ENCODE assay signal across 19 mouse cellular contexts in genomic region chr5:65858355-65858754, GRCm38 (mm10). TPM values are rescaled to one million over a fixed set of nuclear protein-coding genes. Genes with fewer than 3 reads are reported as not detected.
A peak's percentile ranks its signal among the peaks of the same experiment; 100 is the strongest.
DNase-seq lines count a peak whose midpoint lies in the region; ATAC-seq and TF ChIP-seq lines count a peak whose summit lies in the region.
"Had no signal": no experiment of that assay in that cellular context is flagged by ENCODE, and none has a peak within 500 bp of the region (broad histone marks: within the 10 kb centered on the region; RNA-seq: fewer than 3 reads in every experiment).

No protein-coding gene starts in this region.

- H3K4me3 ChIP-seq in gastrocnemius, adult 2 months: no peak overlapping the region
- H3K4me3 ChIP-seq in intestine, embryonic 16.5 days (ENCODE audit: low read length): no peak overlapping the region
- H3K4me3 ChIP-seq in intestine, embryonic 15.5 days (replicated peaks): no peak overlapping the region
- H3K4me3 ChIP-seq in limb, embryonic 14.5 days (replicated peaks; ENCODE audit: low read length): no peak overlapping the region
- H3K4me3 ChIP-seq: neural tube, embryonic 12.5 days had no signal

- no peak for TF ChIP-seq POLR2A in limb, embryonic 14.5 days (IDR thresholded peaks at IDR 0.05; ENCODE audit: borderline replicate concordance, extremely low read depth, insufficient read depth, insufficient read length)

- no peak overlapping the region for H3K9ac ChIP-seq in intestine, embryonic 16.5 days (ENCODE audit: low read depth, low read length)
- no peak overlapping the region for H3K9ac ChIP-seq in intestine, embryonic 15.5 days
- H3K9ac ChIP-seq in limb, embryonic 14.5 days (ENCODE audit: low read depth, low read length, severe bottlenecking): no peak overlapping the region
- H3K9ac ChIP-seq: lung, embryonic 14.5 days; neural tube, embryonic 12.5 days had no signal

- no peak for TF ChIP-seq CTCF in gastrocnemius, adult 2 months (IDR thresholded peaks at IDR 0.05)

- no peaks in the 10 kb centered on the region for H3K9me3 ChIP-seq in intestine, embryonic 16.5 days (ENCODE audit: control insufficient read depth, low read length)
- H3K9me3 ChIP-seq in intestine, embryonic 15.5 days: no peaks in the 10 kb centered on the region
- no peaks in the 10 kb centered on the region for H3K9me3 ChIP-seq in limb, embryonic 14.5 days (ENCODE audit: control insufficient read depth, low read length)
- H3K9me3 ChIP-seq: G1E; neural tube, embryonic 12.5 days had no signal

- H3K4me1 ChIP-seq in intestine, embryonic 16.5 days (ENCODE audit: control insufficient read depth, insufficient read depth, low read length): peaks cover 2% of the 10 kb centered on the region; the same call in 1 of the 2 replicates
- H3K4me1 ChIP-seq in intestine, embryonic 15.5 days (replicated peaks): no peaks in the 10 kb centered on the region
- no peaks in the 10 kb centered on the region for H3K4me1 ChIP-seq in limb, embryonic 14.5 days (ENCODE audit: control insufficient read depth, insufficient read depth, low read length)
- H3K4me1 ChIP-seq: neural tube, embryonic 12.5 days had no signal

- intact Hi-C loops in gastrocnemius, adult 2 months (cut with DNase I): no loop called here

- peak overlapping the region; percentile 46; the same call in 1 of the 2 replicates for H3K27ac ChIP-seq in gastrocnemius, adult 2 months
- peak overlapping the region; percentile 9; the same call in 1 of the 2 replicates for H3K27ac ChIP-seq in intestine, embryonic 16.5 days (ENCODE audit: low read length)
- H3K27ac ChIP-seq in intestine, embryonic 15.5 days: no peak overlapping the region
- H3K27ac ChIP-seq in limb, embryonic 14.5 days (replicated peaks; ENCODE audit: low read depth, low read length): 0 out of 2 replicates have a peak overlapping the region, but pooled peaks have one; percentile 38
- H3K27ac ChIP-seq: neural tube, embryonic 12.5 days had no signal

- H3K27me3 ChIP-seq in intestine, embryonic 16.5 days (replicated peaks; ENCODE audit: control insufficient read depth, insufficient read depth, low read length): no peaks in the 10 kb centered on the region
- no peaks in the 10 kb centered on the region for H3K27me3 ChIP-seq in intestine, embryonic 15.5 days (replicated peaks)
- no peaks in the 10 kb centered on the region for H3K27me3 ChIP-seq in limb, embryonic 14.5 days (ENCODE audit: control insufficient read depth, insufficient read depth, low read length)
- H3K27me3 ChIP-seq: neural tube, embryonic 12.5 days had no signal

- no peak for DNase-seq in gastrocnemius, adult 2 months
- no peak for DNase-seq in gastrocnemius, postnatal 25 days
- DNase-seq in A20 (ENCODE audit: low read depth, low spot score): peak; percentile 76
- DNase-seq in limb, embryonic 14.5 days (ENCODE audit: low spot score): no peak
- DNase-seq in cerebellum, adult 8-10 months: no peak
- no peak for DNase-seq in embryo, embryonic 9.5 days (ENCODE audit: extremely low spot score)
- DNase-seq: adrenal gland, adult 2 months; cerebellum, adult 18-20 months; kidney, adult 9 months; left cerebral cortex, postnatal 4 days; midbrain, embryonic 14.5 days; right cerebral cortex, postnatal 25 days had no signal

- 81% methylated on average over 3 of the region's 6 CpGs for WGBS in intestine, embryonic 16.5 days
- 75% methylated on average over 3 of the region's 6 CpGs for WGBS in intestine, embryonic 15.5 days
- WGBS in limb, embryonic 14.5 days: 83% methylated on average over 3 of the region's 6 CpGs

- no peak for ATAC-seq in intestine, embryonic 16.5 days
- no peak for ATAC-seq in intestine, embryonic 15.5 days
- no peak for ATAC-seq in limb, embryonic 14.5 days (ENCODE audit: low FRiP score, low read depth)
- ATAC-seq: forebrain, embryonic 14.5 days; hindbrain, embryonic 16.5 days had no signal

- no peak overlapping the region for H3K4me2 ChIP-seq in intestine, embryonic 16.5 days (ENCODE audit: low read depth, low read length)
- H3K4me2 ChIP-seq in intestine, embryonic 15.5 days (replicated peaks): no peak overlapping the region
- H3K4me2 ChIP-seq in limb, embryonic 14.5 days (replicated peaks; ENCODE audit: low read depth, low read length, severe bottlenecking): no peak overlapping the region
- H3K4me2 ChIP-seq: lung, embryonic 14.5 days; neural tube, embryonic 12.5 days had no signal

- H3K36me3 ChIP-seq in intestine, embryonic 16.5 days (ENCODE audit: control insufficient read depth, insufficient read depth, low read length): no peaks in the 10 kb centered on the region
- H3K36me3 ChIP-seq in intestine, embryonic 15.5 days: no peaks in the 10 kb centered on the region
- H3K36me3 ChIP-seq in limb, embryonic 14.5 days (ENCODE audit: control insufficient read depth, insufficient read depth, low read length): no peaks in the 10 kb centered on the region
- H3K36me3 ChIP-seq: G1E; neural tube, embryonic 12.5 days had no signal

RNA-seq across cellular contexts. Expression of gene Rhoh, which starts 2.7 kb away (rescaled TPM):
- under 1 TPM; 0.26 to 0.31 TPM for total RNA-seq in gastrocnemius, adult 2 months (2021)
- total RNA-seq in gastrocnemius, postnatal 25 days (2021): under 1 TPM; 0.18 to 0.29 TPM
- polyA plus RNA-seq in intestine, embryonic 16.5 days (2015; fragmentation: Nextera tagmentation; extraction: Ambion mirVana): 0.94 and 1.3 TPM in 2 replicates
- 1.2 and 1.6 TPM in 2 replicates for polyA plus RNA-seq in intestine, embryonic 15.5 days (2015; fragmentation: Nextera tagmentation; extraction: Ambion mirVana)
- 1.4 and 2.0 TPM in 2 replicates for polyA plus RNA-seq in limb, embryonic 14.5 days (2012; rRNA removed)
- polyA plus RNA-seq in limb, embryonic 14.5 days (2014; fragmentation: Nextera tagmentation; extraction: Ambion mirVana): 1.7 and 2.0 TPM in 2 replicates
- polyA plus RNA-seq: G1E had no signal
